Mouse (Mus musculus) urinary bladder, postnatal 14 days (tissue): ENCODE data around the gene Gbe1.

Experiments used
- DNase-seq: peaks from one replicate; pipeline ENCODE4 v3.0.0; 2021; ENCODE audit warnings: low spot score

Gene Gbe1

GRCm38 (mm10) chr16:70353058-70353457 is 39.3 kb downstream of the Gbe1 start:
- DNase-seq, result peak; percentile 29

- DNase-seq, result no peak
Measured at GRCm38 (mm10) chr16:70358326-70358725, 44.6 kb downstream of the Gbe1 start.

GRCm38 (mm10) chr16:70365229-70365628 is 51.5 kb downstream of the Gbe1 start:
- no peak for DNase-seq

GRCm38 (mm10) chr16:70381045-70381444 is 67.3 kb downstream of the Gbe1 start:
- DNase-seq, result no peak

DNA sequence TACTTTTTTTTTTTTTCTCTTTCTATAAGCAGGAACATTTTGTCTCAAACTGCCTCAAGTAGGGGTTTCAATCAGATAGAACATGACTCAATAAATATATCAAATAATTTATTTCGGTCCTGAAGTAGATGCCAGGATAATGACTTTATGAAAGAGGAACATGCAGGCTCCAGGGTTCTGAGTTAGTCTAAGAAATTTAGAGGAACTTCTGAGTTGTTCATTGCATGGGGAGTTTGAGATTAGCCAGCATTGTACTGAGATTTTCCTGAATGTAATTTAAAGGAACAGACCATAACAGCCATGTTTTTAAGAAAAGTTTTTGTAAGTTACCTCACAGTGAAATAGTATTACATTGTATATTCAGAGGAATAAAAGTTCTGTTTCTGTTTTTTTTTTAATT is 71.7 kb downstream of the Gbe1 start:
- no peak for DNase-seq

DNA sequence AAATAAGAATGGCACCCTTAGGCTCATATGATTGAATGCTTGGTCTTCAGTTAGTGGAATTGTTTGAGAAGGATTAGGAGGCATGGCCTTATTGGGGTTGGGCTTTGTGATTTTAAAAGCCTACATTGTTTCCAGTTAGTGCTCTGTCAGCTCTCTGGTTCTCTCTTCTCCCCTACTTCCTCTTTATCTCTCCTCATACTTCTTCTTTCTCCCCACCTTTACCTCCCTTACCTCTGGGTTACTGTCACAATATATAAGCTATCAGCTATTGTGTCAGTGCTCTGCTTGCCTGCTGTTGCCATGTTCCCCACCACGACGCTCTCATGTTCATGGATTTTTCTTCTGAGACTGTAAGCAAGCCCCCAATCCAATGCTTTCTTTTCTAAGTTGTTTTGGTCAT is 73.6 kb downstream of the Gbe1 start:
- DNase-seq, result no peak

DNA sequence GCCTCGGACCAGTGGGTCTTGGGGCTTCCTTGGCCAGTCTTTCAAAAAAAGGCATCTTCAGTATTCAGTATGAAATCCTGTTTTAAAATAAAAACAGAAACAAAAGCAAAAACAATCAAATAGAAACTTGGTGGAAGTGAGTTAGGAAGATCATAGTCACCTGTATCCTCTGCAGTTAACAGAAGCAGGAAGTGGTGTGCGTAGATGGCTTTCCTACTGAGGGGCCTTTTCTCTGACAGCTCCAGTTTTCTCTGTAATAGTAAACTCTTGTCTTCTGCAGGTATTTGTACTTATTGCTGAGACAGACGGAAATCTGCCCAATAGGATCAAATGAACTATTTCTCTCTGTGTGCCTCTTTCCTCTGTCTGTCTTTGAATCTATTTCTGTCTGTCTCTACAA is 81.5 kb downstream of the Gbe1 start:
- no peak for DNase-seq

DNA sequence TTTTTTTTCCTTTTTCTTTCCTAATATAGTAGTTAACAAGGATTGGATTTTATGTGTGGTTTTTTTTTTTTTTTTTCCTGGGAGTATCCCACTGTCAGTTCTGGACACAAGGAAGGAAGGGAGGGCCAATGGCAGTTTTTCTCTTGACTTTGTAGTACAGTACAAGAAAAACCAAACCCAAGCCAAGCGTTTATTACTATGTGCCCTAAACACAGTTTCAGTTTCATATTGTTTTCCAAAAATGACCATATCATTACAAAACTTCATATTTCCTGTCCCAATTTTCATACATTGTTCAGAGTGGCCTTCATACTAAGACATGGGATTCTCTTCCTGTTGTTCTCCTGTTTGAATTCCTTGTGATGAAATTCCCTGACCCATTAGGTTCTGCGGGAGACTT is 94.0 kb downstream of the Gbe1 start:
- DNase-seq, result no peak

DNA sequence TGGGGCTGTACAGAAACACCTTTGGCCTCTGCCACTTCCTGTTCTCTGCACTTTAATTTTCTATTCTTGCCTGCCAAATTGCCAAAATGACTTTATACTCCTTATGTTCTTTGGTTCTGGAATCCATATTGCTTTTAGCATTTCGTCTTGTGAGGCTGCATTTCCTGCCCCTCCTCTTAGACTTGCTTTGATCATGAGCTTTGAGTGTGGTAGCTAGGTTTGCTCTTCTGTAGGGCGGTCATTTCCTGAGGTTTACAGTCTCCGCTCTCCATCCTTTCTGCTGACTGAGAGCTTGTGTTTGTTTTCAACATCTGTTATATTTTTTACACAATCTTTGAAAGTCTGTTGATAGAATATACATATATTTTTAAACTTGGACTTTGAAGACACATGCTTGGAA is 107.3 kb downstream of the Gbe1 start:
- DNase-seq, result no peak

GRCm38 (mm10) chr16:70449520-70449919 is 135.8 kb downstream of the Gbe1 start:
- no peak for DNase-seq

- no peak for DNase-seq
Measured at GRCm38 (mm10) chr16:70475583-70475982, 161.8 kb downstream of the Gbe1 start.

DNA sequence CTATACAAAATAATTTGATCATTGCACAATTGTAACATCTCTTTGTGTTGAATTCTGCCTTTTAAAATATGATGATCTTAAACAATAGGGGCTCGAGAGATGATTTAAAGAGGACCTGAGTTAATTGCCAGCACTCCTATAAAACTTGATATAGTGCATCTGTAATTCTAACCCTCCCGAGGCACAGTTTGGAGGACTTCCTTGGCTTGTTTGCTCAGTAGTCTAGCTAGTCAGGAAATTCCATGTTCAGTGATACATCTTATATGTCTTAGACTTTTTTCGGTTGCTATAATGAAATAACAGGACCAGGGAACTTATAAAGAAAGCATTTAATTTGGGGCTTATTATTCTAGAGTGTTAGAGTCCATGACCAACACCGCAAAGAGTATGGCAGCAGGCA is 162.4 kb downstream of the Gbe1 start:
- no peak for DNase-seq

DNA sequence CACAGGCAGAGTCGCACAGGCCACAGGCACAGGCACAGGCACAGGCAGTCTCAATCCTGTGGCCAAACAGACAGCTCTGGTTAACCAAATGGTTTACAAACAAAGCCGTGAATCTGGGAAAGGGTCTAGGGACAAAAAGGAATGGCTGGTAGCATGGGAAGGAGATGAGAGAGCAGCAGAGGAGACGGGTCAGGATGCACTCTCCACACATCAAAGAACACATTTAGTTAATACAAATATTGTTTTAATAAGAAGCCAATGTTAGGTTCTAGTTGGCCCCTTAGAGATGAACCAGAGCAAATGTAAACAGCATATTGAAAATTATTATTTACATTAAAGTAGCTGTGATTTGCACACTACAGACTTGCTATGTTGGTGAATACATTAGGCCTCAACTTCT is 166.7 kb downstream of the Gbe1 start:
- DNase-seq, result no peak

- DNase-seq, result no peak
Measured at GRCm38 (mm10) chr16:70506457-70506856, 192.7 kb downstream of the Gbe1 start.

DNA sequence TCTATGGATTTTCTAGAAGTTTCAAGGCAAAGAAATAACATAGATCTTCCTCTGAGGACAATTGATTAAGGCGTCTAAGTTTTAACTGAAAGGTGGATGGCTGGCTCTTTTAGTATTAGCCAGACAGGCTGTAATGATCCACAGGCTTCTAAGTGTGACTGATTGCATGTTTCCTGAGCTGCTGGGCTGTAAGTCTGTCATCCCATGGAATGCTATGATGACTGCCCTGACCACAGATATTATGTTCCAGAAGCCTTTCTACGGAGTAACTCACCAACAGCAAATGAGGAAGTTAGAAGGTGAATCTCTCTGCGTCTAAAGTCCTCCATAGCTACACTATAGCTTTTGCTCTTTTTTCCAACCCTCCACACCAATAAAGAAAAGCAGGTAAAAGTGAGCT is 197.2 kb downstream of the Gbe1 start:
- DNase-seq, result no peak

GRCm38 (mm10) chr16:70522861-70523260 is 209.1 kb downstream of the Gbe1 start:
- no peak for DNase-seq

GRCm38 (mm10) chr16:70523566-70523965 is 209.8 kb downstream of the Gbe1 start:
- DNase-seq, result no peak

DNA sequence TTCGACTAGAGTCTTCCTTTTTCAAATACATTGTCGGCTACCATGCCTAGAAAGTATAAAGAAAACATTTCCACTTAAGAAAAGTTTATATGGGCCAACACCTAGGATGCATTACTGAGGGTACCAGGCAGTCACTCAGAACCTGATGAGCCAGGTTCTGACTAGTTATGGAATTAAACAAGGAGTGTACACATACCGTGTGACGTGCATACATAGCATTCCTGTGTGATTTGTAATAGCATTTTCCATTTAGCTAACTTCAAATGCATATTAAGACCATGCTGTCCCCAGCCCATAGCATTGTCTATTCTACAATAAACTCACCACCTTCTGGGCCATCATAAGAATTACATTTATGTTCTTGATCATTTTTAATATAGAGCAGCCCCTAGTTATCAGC is 210.5 kb downstream of the Gbe1 start:
- DNase-seq, result no peak

- DNase-seq, result no peak
Measured at GRCm38 (mm10) chr16:70527224-70527623, 213.5 kb downstream of the Gbe1 start.

DNA sequence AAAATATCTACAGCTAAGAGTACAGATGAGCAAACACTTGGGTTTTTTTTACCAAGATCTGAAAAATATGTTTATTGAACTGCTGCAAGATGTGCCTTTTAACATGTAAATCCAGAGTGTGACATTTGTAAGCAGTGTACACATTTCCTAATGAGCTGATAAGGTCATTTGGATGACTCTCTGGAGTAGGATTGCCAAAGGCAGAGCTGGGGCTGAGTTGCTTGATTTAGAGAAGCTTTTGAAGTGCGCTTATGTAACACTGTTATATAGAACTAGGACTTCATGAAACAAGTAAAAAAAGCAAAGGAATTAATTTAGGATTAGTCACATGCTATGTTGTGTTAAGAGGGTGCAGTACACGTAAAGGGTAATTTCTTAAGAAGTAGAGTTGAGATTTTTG is 221.5 kb downstream of the Gbe1 start:
- DNase-seq, result no peak

GRCm38 (mm10) chr16:70550835-70551234 is 237.1 kb downstream of the Gbe1 start:
- no peak for DNase-seq

DNA sequence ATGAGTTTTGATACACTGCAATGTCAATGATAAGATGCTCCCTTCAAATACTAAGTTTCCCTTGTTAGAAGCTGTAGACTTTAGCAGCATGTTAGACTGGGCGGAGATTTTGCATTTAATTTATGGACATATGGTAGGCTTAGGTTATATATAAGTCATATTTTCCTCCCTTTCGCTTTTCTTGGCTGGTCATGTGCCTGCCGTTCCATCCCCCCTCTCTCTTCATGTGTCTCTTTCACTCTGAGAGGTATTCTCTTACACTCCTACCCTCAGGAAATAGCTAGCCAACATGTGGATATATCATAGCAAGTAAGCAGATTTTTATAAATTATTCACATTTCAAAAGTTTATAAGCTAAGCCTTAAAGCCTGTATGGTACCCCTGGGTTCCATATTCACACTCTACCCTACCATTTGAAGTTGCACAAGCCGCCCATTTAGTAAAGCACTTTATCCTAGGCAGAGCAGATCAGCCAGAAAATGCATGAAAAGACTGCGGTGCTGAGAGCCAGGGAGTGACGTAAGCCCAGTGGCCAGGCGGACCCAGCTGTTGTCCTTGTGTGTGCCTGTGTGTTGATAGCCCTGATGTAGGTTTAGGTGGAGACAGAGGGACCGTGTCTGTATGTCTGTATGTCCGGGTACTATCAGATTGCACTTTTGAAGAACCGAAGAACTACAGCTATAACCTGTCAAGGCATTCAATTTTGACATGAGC is 248.0 kb downstream of the Gbe1 start:
- DNase-seq, result peak; percentile 36

- DNase-seq, result no peak
Measured at GRCm38 (mm10) chr16:70562574-70562973, 248.8 kb downstream of the Gbe1 start.

- DNase-seq, result no peak
Measured at GRCm38 (mm10) chr16:70563456-70563855, 249.7 kb downstream of the Gbe1 start.
